Mouse (Mus musculus): ENCODE measurements around the gene Rabgap1l.
"Not testable (repeated sequence)": the region's sequence is repeated elsewhere in the genome, so short reads cannot be mapped to it uniquely, and the experiment has no call there.

Rabgap1l gene

GRCm38 (mm10) chr1:160306866-160307616 is 486.0 kb downstream of the Rabgap1l start:
- DNase-seq, result no peak

GRCm38 (mm10) chr1:160306336-160306735 is 486.7 kb downstream of the Rabgap1l start:
- DNase-seq, result no peak

DNA sequence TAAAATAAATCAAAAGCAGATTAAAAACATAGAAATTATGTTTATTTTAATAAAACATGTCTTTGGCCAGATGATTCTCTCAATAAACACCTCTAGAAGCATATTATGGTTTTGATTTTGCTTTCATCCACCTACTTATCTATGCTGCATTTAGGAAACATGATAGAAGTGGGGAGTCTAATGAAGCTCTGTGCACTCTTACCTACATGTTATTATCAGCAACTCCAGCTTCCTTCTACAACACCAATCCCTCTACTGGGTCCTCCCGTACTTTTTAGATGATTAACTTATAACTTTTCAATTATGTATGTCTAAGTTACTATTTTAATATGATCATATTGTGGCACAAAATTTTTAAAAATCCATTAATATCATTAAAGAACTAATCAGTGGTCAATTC is 487.2 kb downstream of the Rabgap1l start:
- no peak for DNase-seq

- no peak for DNase-seq
These were observed 488.0 kb downstream of the Rabgap1l start for GRCm38 (mm10) chr1:160304969-160305498.

- no peak for DNase-seq
These were observed 490.7 kb downstream of the Rabgap1l start for GRCm38 (mm10) chr1:160302268-160302667.

- DNase-seq, result no peak
These were observed 491.9 kb downstream of the Rabgap1l start for GRCm38 (mm10) chr1:160301156-160301555.

GRCm38 (mm10) chr1:160300704-160301103 is 492.3 kb downstream of the Rabgap1l start:
- no peak for DNase-seq

DNA sequence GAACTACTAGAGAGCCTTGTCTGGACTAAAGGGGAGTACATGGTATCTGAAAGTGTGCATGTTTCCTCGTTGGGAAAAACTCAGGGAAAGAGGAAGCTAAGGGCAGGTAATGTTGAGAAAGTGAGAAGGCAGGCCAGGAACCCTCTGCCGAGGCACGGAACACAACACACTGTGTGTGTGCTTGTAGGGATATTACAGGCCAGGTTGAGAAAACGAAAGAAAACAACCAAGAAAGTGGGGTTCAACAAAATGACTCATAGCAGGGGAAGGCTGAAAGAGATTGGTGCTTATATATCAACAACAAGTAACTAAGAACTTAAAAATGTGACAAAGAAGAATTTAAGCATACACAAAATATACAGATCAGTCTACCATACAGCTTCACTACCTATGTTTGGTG is 493.0 kb downstream of the Rabgap1l start:
- no peak for DNase-seq

DNA sequence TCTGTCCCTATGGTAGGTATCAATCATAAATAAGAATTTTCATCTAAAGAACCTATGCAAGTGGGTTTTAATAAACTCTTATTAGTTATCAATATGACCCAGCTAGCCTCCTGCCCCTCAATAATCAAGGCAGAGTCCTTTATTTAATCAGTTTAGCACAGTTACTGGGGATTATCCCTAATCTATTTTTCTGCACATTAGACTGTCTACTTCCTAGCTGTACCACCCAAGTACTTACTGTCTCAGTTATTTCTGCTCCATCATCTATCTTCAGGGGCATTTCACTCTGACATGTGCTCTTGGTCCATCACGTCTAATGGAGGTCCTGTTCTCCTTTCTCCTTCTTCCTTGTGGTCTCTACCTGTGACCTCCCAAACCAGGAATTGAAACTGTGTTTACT is 494.1 kb downstream of the Rabgap1l start:
- no peak for DNase-seq

DNA sequence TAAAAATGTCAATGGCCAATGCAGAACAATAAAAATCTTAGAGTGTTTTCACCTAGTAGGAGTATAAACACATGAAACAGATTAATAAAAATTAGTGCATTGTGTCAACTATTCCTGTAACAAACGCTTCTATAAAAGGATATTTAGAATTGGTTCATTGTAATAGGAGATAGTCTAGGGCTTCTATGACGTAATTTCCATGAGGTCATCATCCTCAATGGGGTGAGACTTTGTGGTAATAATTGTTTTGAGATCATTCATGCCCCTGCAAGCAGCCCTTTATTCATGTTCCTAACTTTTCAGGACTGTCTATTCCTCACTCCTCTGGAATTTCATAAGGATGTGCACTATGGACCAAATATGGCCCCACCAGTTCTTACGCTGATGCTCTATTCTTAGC is 495.3 kb downstream of the Rabgap1l start:
- DNase-seq, result no peak

DNA sequence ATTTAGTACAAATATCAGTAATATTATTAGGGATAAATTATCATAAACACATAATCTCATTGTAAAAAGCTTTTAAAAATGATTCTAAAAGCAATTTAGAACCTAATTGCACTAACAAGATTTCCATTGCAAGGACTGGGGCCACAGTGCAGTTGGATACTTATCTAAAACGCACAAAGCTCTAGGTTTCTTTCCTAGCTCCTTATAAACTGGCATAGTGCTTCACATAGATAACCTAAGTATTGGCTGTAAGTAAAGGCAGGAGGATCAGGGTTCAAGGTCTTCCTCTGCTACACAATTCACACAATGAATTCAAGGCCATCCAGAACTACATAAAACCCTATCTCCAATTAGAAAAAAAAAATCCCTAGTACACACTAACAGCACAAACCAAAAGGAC is 497.7 kb downstream of the Rabgap1l start:
- DNase-seq, result no peak

GRCm38 (mm10) chr1:160293488-160293887 is 499.5 kb downstream of the Rabgap1l start:
- no peak for DNase-seq

DNA sequence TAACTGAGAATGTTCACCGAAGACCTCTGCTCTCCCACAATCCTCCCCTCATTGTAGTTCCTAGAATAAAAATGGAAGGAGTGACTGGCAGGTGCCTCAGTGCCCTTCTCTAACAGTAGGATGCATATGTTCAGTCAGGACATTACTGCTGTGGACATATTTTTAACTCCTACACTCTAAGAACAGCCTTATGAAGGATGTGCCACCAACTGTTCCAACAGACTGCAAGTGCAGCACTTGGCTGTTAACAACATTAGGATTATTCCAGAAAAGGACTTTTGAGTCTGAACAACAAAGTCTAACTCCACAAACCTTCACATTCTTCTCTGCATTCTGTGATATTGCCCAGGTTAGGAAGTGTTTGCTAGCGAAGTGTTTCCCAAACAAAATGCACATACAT is 501.0 kb downstream of the Rabgap1l start:
- DNase-seq, result no peak

- DNase-seq, result no peak
These were observed 502.8 kb downstream of the Rabgap1l start for GRCm38 (mm10) chr1:160290242-160290641.

DNA sequence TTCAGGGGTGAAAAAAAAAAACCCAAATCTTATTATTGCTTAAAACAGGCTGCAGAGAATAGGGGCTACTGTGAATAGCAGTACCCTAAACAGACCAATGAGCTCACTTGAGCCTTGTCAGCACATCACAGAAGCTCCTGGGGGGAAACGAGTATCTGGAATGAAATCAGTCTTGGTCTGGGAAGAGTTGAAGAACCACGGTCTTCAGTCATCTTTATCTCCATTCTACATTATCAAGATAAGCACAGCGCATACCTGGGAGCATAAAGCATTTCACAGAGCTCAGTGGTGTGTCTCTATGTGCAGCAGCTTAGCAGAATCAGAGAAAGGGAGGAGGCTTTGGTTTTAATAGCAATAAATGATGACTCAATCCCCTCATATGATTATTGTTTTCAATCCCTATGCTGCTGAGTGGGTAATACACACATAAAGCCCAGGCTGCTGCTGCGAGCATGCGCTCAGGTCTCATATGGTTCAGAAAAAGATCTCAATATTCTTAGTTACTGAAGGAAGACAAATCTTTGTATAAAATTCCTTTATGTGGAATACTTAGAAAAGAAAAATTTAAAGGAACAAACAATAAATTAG is 505.9 kb downstream of the Rabgap1l start:
- DNase-seq, result no peak

GRCm38 (mm10) chr1:160286400-160287057 is 506.5 kb downstream of the Rabgap1l start:
- DNase-seq, result peak; percentile 76

- DNase-seq, result no peak
These were observed 508.8 kb downstream of the Rabgap1l start for GRCm38 (mm10) chr1:160284241-160284640.

DNA sequence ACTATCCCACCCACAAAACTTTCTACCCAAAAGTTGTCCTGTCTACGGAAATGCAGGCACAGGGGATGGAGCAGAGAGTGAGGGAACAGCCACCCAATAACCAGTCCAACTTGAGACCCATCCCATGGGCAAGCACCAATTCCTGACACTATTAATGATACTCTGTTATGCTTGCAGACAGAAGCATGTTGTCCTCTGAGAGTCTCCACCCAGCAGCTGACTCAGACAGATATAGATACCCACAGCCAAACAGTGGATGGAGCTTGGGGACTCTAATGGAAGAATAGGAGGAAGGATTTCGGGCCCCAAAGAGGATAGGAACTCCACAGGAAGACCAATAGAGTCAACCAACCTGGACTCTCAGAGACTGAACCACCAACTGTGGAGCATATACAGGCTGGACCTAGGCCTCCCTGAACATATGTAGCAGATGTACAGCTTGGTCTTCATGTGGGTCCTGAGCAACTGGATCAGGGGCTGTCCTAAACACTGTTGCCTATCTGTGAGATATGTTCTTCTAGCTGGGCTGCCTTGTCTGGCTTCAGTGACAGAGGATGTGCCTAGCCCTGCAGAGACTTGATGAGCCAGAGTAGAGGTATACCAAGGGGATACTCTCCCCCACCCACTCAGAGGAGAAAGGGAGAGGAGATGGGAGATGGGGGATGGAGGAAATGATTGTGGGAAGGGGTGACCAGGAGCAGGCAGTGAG is 510.7 kb downstream of the Rabgap1l start:
- not testable (repeated sequence) for DNase-seq

DNA sequence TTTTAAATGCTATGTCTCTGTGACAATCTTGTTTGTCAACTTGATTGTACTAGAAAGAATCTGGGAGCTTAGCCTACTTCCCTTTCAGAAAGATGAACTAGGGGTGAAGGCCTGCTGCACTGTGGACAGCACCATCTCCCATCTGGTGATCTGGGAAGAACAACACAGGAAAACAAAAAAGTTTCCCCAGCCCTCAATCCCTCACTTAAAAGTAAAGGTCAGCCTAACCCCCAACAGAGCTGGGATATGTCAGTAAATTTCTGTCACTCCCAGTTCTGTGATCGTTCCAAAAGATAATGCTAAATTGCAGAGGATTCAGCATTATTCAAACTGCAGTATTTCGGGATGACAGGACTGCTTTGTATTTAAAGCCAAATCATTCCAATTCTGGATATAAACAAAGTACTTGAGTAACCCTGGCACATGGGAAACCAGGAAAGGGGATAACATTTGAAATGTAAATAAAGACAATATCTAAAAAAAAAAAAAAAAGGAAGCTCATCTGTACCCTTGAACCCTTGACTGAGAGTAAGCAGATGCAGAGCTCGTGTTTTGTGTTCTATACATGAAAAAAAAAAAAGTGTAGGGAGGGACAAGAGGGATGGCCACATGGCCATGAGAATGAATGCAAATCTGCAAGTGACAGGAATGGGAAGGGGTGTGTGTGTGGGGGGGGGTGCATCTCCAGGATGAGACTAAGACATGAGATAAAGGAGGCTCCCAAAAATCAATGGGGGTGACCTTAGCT is 511.5 kb downstream of the Rabgap1l start:
- no peak for DNase-seq

- DNase-seq, result no peak
These were observed 512.4 kb downstream of the Rabgap1l start for GRCm38 (mm10) chr1:160280603-160281002.

- peak; percentile 94 for DNase-seq
These were observed 514.9 kb downstream of the Rabgap1l start for GRCm38 (mm10) chr1:160277940-160278682.

GRCm38 (mm10) chr1:160275248-160275647 is 517.8 kb downstream of the Rabgap1l start:
- no peak for DNase-seq

All from cerebellum, adult 9-11 months (tissue).